Mouse (Mus musculus): ENCODE measurements around the gene Rab11fip4.

DNA sequence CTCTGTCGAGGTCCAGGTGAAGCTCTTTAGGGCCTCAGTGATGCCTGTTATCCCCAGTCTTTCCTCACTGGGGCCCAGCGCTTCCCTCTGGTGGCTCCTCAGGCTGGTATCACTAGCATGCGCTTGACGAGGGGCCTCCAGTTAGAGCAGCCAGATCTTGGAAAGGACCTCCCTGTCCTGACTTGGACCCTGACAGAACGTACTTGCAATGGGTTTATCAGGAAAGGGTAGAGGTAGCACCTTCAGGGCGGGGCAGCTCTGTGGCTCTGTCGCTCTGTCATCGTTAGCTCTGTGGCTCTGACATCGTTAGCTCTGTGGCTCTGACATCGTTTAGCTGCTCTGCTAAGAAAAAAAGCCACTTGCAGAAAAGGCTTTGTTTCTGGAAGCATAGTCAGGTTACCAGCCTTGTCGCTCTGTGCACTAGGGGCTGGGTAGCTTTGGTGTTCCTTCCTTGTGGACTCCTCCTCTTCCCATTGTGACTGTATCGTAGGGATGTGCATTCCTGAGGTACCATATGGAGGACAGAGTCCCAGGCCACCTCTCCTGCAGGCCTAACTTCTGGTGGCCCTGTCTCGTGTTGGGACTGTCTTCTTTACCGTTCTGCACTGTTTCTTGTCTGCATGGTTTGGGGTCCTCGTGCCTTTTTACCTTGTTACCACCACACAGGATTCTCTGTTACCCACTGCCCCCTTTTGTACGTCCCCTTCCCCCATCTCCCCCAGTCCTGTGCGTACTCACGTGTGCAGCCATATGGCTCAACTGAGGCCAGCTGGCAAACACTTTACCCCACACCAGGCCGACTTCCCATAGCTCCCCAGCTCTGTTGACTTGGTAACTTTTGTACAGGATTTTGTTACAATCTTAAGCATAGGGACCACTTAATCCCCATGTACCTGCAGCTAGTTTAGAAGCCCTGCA, 105.6 kb downstream of the Rab11fip4 start:
- TF ChIP-seq MAFK (IDR thresholded peaks at IDR 0.05; ENCODE audit: insufficient replicate concordance, low read length) (no peak), HCFC1 (IDR thresholded peaks at IDR 0.05; ENCODE audit: low read depth, low read length) (no peak), CTCF (conservative IDR thresholded peaks at IDR 0.05 in 1 of 2, IDR thresholded peaks at IDR 0.05 in 1 of 2; ENCODE audit: low read depth in 2 of 2, low read length in 2 of 2) (peak in 1 of 2 experiments; percentile 13; a peak in 1 of 4 replicates), MAZ (IDR thresholded peaks at IDR 0.05; ENCODE audit: low read depth, low read length) (no peak), POLR2A (IDR thresholded peaks at IDR 0.05; ENCODE audit: low read depth, low read length) (no peak), EP300 (IDR thresholded peaks at IDR 0.05; ENCODE audit: low read length) (no peak), PAX5 (IDR thresholded peaks at IDR 0.05; ENCODE audit: low read length) (no peak), NRF1 (IDR thresholded peaks at IDR 0.05; ENCODE audit: low read depth, low read length) (no peak)

Data from CH12.LX (cell line).